Mouse (Mus musculus): Measurements from ENCODE around the gene Fam189a2. TPM values are rescaled to one million over a fixed set of nuclear protein-coding genes. Genes with fewer than 3 reads are reported as not detected.

Gene Fam189a2
- polyA plus RNA-seq, 1 experiment from 2014 or later = 6.0 TPM

GRCm38 (mm10) chr19:24020736-24021135 lies 10.1 kb downstream of the Fam189a2 start:
- ATAC-seq (replicated peaks; ENCODE audit: extremely low read depth, insufficient read depth, low FRiP score) = no peak
- Histone ChIP-seq H3K4me3 (ENCODE audit: low read length) (no peak overlapping the region), H3K27ac (ENCODE audit: low read length) (no peak overlapping the region), H3K27me3 (ENCODE audit: control insufficient read depth, insufficient read depth, low read length) (no peaks in the 10 kb centered on the region), H3K36me3 (ENCODE audit: control insufficient read depth, insufficient read depth) (0 out of 2 replicates have a peak, but pooled peaks cover 4% of the 10 kb centered on the region), H3K9ac (ENCODE audit: low read length) (no peak overlapping the region), H3K9me3 (replicated peaks; ENCODE audit: control insufficient read depth, low read length) (no peaks in the 10 kb centered on the region), H3K4me2 (ENCODE audit: low read depth, low read length) (no peak overlapping the region), H3K4me1 (ENCODE audit: control insufficient read depth, insufficient read depth, low read length) (peaks cover 47% of the 10 kb centered on the region)
- 77% methylated on average over 3 of the region's 3 CpGs for WGBS

DNA sequence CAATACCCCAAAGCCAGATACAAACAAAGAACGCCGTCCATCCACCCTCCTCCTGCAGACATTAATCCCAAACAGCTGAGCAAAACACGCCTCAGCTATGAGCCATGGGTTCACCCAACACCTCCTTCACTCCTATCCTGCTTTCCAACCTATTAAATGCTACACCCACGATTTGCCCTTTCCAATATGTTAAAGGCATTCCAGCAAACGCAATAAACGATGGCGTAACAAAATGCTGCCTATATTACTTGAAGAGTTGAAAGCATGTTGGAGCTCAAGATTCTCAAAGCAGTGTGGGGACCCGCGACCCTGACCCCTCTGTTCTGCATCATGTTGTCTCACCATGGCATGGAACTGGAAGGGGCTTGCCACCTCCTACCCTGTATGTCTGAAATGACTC lies 11.2 kb downstream of the Fam189a2 start:
- H3K36me3 ChIP-seq (ENCODE audit: control insufficient read depth, insufficient read depth) = 0 out of 2 replicates have a peak, but pooled peaks cover 4% of the 10 kb centered on the region
- peaks cover 41% of the 10 kb centered on the region for H3K4me1 ChIP-seq (ENCODE audit: control insufficient read depth, insufficient read depth, low read length)
- no peak overlapping the region for H3K27ac ChIP-seq (ENCODE audit: low read length)
- no peaks in the 10 kb centered on the region for H3K9me3 ChIP-seq (replicated peaks; ENCODE audit: control insufficient read depth, low read length)
- no peak for ATAC-seq (replicated peaks; ENCODE audit: extremely low read depth, insufficient read depth, low FRiP score)
- H3K4me3 ChIP-seq (ENCODE audit: low read length) = no peak overlapping the region
- no peak overlapping the region for H3K4me2 ChIP-seq (ENCODE audit: low read depth, low read length)
- H3K27me3 ChIP-seq (ENCODE audit: control insufficient read depth, insufficient read depth, low read length) = no peaks in the 10 kb centered on the region
- no peak overlapping the region for H3K9ac ChIP-seq (ENCODE audit: low read length)
- WGBS = 91% methylated on average over 9 of the region's 9 CpGs

- H3K4me1 ChIP-seq (ENCODE audit: control insufficient read depth, insufficient read depth, low read length) = peaks cover 36% of the 10 kb centered on the region
Observed at GRCm38 (mm10) chr19:24018396-24018795, 12.4 kb downstream of the Fam189a2 start.

GRCm38 (mm10) chr19:24017892-24018291 lies 12.9 kb downstream of the Fam189a2 start:
- Histone ChIP-seq H3K36me3 (ENCODE audit: control insufficient read depth, insufficient read depth) (0 out of 2 replicates have a peak, but pooled peaks cover 4% of the 10 kb centered on the region), H3K9ac (ENCODE audit: low read length) (no peak overlapping the region), H3K27me3 (ENCODE audit: control insufficient read depth, insufficient read depth, low read length) (no peaks in the 10 kb centered on the region), H3K4me3 (ENCODE audit: low read length) (no peak overlapping the region), H3K9me3 (replicated peaks; ENCODE audit: control insufficient read depth, low read length) (no peaks in the 10 kb centered on the region), H3K27ac (ENCODE audit: low read length) (peak overlapping the region; percentile 87), H3K4me2 (ENCODE audit: low read depth, low read length) (no peak overlapping the region; the same call in 1 of the 2 replicates), H3K4me1 (ENCODE audit: control insufficient read depth, insufficient read depth, low read length) (peaks cover 31% of the 10 kb centered on the region)
- ATAC-seq (replicated peaks; ENCODE audit: extremely low read depth, insufficient read depth, low FRiP score) = no peak
- WGBS = 37% methylated on average over 3 of the region's 3 CpGs

More at GRCm38 (mm10) chr19:24018396-24018795, 12.4 kb downstream of the Fam189a2 start:
- 0 out of 2 replicates have a peak, but pooled peaks cover 4% of the 10 kb centered on the region for H3K36me3 ChIP-seq (ENCODE audit: control insufficient read depth, insufficient read depth)
- ATAC-seq (replicated peaks; ENCODE audit: extremely low read depth, insufficient read depth, low FRiP score) = no peak
- H3K9me3 ChIP-seq (replicated peaks; ENCODE audit: control insufficient read depth, low read length) = no peaks in the 10 kb centered on the region
- no peak overlapping the region for H3K4me2 ChIP-seq (ENCODE audit: low read depth, low read length)
- no peak overlapping the region for H3K9ac ChIP-seq (ENCODE audit: low read length)
- H3K27me3 ChIP-seq (ENCODE audit: control insufficient read depth, insufficient read depth, low read length) = no peaks in the 10 kb centered on the region
- WGBS = 77% methylated on average over 3 of the region's 3 CpGs
- no peak overlapping the region for H3K4me3 ChIP-seq (ENCODE audit: low read length)
- H3K27ac ChIP-seq (ENCODE audit: low read length) = peak overlapping the region; percentile 87

DNA sequence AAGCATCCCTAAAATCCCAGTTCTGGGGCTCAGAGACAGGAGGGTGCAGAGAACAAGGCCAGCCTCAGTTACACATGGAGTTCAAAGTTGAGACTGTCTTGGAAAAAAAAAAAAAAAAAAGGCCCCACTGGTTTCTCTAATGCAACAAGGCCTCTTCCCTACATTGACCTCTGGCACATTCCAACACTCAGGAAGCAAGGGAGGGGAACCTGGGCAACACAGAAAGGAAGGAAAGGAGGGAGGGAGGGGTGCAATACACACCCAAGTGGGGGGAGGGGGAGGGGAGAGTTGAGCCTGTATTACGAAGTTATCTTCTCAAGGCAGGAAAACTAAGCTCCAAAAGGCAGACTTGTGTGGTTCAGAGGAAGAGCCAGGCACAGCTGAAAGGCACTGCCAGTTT lies 13.4 kb downstream of the Fam189a2 start:
- WGBS = 5% methylated on average over 1 of the region's 1 CpGs
- peak; percentile 78 for ATAC-seq (replicated peaks; ENCODE audit: extremely low read depth, insufficient read depth, low FRiP score)
- no peak overlapping the region for H3K4me2 ChIP-seq (ENCODE audit: low read depth, low read length)
- H3K27ac ChIP-seq (ENCODE audit: low read length) = peak overlapping the region; percentile 87
- H3K27me3 ChIP-seq (ENCODE audit: control insufficient read depth, insufficient read depth, low read length) = no peaks in the 10 kb centered on the region
- no peak overlapping the region for H3K4me3 ChIP-seq (ENCODE audit: low read length)
- H3K36me3 ChIP-seq (ENCODE audit: control insufficient read depth, insufficient read depth) = 0 out of 2 replicates have a peak, but pooled peaks cover 4% of the 10 kb centered on the region
- H3K9me3 ChIP-seq (replicated peaks; ENCODE audit: control insufficient read depth, low read length) = no peaks in the 10 kb centered on the region
- peaks cover 29% of the 10 kb centered on the region for H3K4me1 ChIP-seq (ENCODE audit: control insufficient read depth, insufficient read depth, low read length)
- no peak overlapping the region for H3K9ac ChIP-seq (ENCODE audit: low read length)

GRCm38 (mm10) chr19:24016706-24017386 lies 14.0 kb downstream of the Fam189a2 start:
- ATAC-seq (replicated peaks; ENCODE audit: extremely low read depth, insufficient read depth, low FRiP score) = no peak
- Histone ChIP-seq H3K36me3 (ENCODE audit: control insufficient read depth, insufficient read depth) (peaks cover 5% of the 10 kb centered on the region; the same call in 1 of the 2 replicates), H3K4me3 (ENCODE audit: low read length) (no peak overlapping the region), H3K9ac (ENCODE audit: low read length) (peak overlapping the region; percentile 6; the same call in 1 of the 2 replicates), H3K4me2 (ENCODE audit: low read depth, low read length) (no peak overlapping the region), H3K4me1 (ENCODE audit: control insufficient read depth, insufficient read depth, low read length) (peaks cover 29% of the 10 kb centered on the region), H3K9me3 (replicated peaks; ENCODE audit: control insufficient read depth, low read length) (peaks cover 2% of the 10 kb centered on the region; the same call in 1 of the 2 replicates), H3K27ac (ENCODE audit: low read length) (peak overlapping the region; percentile 87), H3K27me3 (ENCODE audit: control insufficient read depth, insufficient read depth, low read length) (no peaks in the 10 kb centered on the region)
- WGBS = 32% methylated on average over 3 of the region's 3 CpGs

GRCm38 (mm10) chr19:24013241-24013640 lies 17.6 kb downstream of the Fam189a2 start:
- Histone ChIP-seq H3K4me1 (ENCODE audit: control insufficient read depth, insufficient read depth, low read length) (peaks cover 28% of the 10 kb centered on the region), H3K27me3 (ENCODE audit: control insufficient read depth, insufficient read depth, low read length) (no peaks in the 10 kb centered on the region), H3K9me3 (replicated peaks; ENCODE audit: control insufficient read depth, low read length) (peaks cover 4% of the 10 kb centered on the region; the same call in 1 of the 2 replicates), H3K36me3 (ENCODE audit: control insufficient read depth, insufficient read depth) (peaks cover 2% of the 10 kb centered on the region; the same call in 1 of the 2 replicates), H3K4me2 (ENCODE audit: low read depth, low read length) (no peak overlapping the region), H3K4me3 (ENCODE audit: low read length) (no peak overlapping the region), H3K27ac (ENCODE audit: low read length) (no peak overlapping the region), H3K9ac (ENCODE audit: low read length) (no peak overlapping the region)
- WGBS = 79% methylated on average over 3 of the region's 3 CpGs
- ATAC-seq (replicated peaks; ENCODE audit: extremely low read depth, insufficient read depth, low FRiP score) = no peak

DNA sequence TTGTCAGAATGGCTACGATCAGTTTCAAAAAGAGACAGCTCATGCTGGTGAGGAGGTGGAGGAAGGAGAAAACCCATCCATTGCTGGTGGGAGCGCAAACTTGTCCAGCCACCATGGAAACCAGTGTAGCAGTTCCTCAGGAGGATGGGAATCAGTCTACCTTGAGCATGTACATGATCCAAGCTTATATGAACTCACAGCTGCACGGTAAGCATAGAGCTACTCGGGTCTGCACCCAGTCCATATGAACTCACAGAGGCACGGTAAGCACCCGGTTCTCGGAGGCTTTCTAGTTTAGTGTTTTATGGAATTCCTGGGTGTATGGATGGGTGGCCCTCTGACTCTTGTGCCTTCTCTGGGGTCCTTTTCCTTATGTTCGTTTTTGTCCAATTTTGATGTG lies 18.3 kb downstream of the Fam189a2 start:
- H3K4me1 ChIP-seq (ENCODE audit: control insufficient read depth, insufficient read depth, low read length) = peaks cover 26% of the 10 kb centered on the region
- no peak for ATAC-seq (replicated peaks; ENCODE audit: extremely low read depth, insufficient read depth, low FRiP score)

More for the DNA sequence above, 18.3 kb downstream of the Fam189a2 start:
- Histone ChIP-seq H3K36me3 (ENCODE audit: control insufficient read depth, insufficient read depth) (peaks cover 2% of the 10 kb centered on the region; the same call in 1 of the 2 replicates), H3K27ac (ENCODE audit: low read length) (no peak overlapping the region), H3K9ac (ENCODE audit: low read length) (no peak overlapping the region), H3K27me3 (ENCODE audit: control insufficient read depth, insufficient read depth, low read length) (no peaks in the 10 kb centered on the region), H3K4me2 (ENCODE audit: low read depth, low read length) (no peak overlapping the region), H3K9me3 (replicated peaks; ENCODE audit: control insufficient read depth, low read length) (peaks cover 4% of the 10 kb centered on the region; the same call in 1 of the 2 replicates), H3K4me3 (ENCODE audit: low read length) (no peak overlapping the region)
- 92% methylated on average over 8 of the region's 8 CpGs for WGBS

Measured in heart, embryonic 16.5 days (tissue).